Mouse (Mus musculus) C2C12 (cell line): Measurements from ENCODE around the gene Ola1.

ENCODE experiments used
- CEBPB ChIP-seq: IDR thresholded peaks from one replicate; pipeline ENCODE4 v1.6.1; 2011; ENCODE audit warnings: low read depth, mild to moderate bottlenecking, control low read depth, moderate library complexity
- CTCF ChIP-seq: IDR thresholded peaks from one replicate; pipeline ENCODE4 v1.5.1; 2011; ENCODE audit not compliant: control insufficient read depth, insufficient read depth, insufficient read length

GRCm38 (mm10) chr2:73057589-73057988 is 161.1 kb downstream of the Ola1 start:
- TF ChIP-seq CEBPB, result no peak
- no peak for TF ChIP-seq CTCF
